Mouse (Mus musculus): ENCODE measurements around the gene Josd2. TPM values are rescaled to one million over a fixed set of nuclear protein-coding genes. Genes with fewer than 3 reads are reported as not detected.

The Josd2 gene
- polyA plus RNA-seq, 1 experiment: 124 TPM

- Histone ChIP-seq H3K4me3 (ENCODE audit: extremely low read depth, insufficient read depth, insufficient read length) (no peak overlapping the region), H3K27ac (ENCODE audit: insufficient read depth, low read length) (no peak overlapping the region), H3K36me3 (ENCODE audit: control insufficient read depth, insufficient read depth, low read length) (0 out of 2 replicates have a peak, but pooled peaks cover 2% of the 10 kb centered on the region), H3K27me3 (ENCODE audit: control insufficient read depth, insufficient read depth, low read length) (no peaks in the 10 kb centered on the region), H3K4me1 (ENCODE audit: control insufficient read depth, insufficient read depth, insufficient read length) (no peaks in the 10 kb centered on the region; the same call in 1 of the 2 replicates)
- WGBS: 86% methylated on average over 1 of the region's 1 CpGs
- no peak for TF ChIP-seq CTCF (IDR thresholded peaks at IDR 0.05; ENCODE audit: extremely low read depth, insufficient read depth, insufficient read length, insufficient replicate concordance)
- no peak for TF ChIP-seq POLR2A (IDR thresholded peaks at IDR 0.05; ENCODE audit: low read depth, low read length)
- no peak for DNase-seq (ENCODE audit: low read depth in 1 of 2, low spot score in 2 of 2)
Observed at GRCm38 (mm10) chr7:44498922-44499321, 31.1 kb downstream of the Josd2 start.

- H3K27ac ChIP-seq (ENCODE audit: insufficient read depth, low read length): no peak overlapping the region
- H3K4me1 ChIP-seq (ENCODE audit: control insufficient read depth, insufficient read depth, insufficient read length): no peaks in the 10 kb centered on the region; the same call in 1 of the 2 replicates
- TF ChIP-seq CTCF (IDR thresholded peaks at IDR 0.05; ENCODE audit: extremely low read depth, insufficient read depth, insufficient read length, insufficient replicate concordance) (no peak), POLR2A (IDR thresholded peaks at IDR 0.05; ENCODE audit: low read depth, low read length) (no peak)
- no peak overlapping the region for H3K4me3 ChIP-seq (ENCODE audit: extremely low read depth, insufficient read depth, insufficient read length)
- no peaks in the 10 kb centered on the region for H3K27me3 ChIP-seq (ENCODE audit: control insufficient read depth, insufficient read depth, low read length)
- DNase-seq (ENCODE audit: low read depth in 1 of 2, low spot score in 2 of 2): no peak
- 0 out of 2 replicates have a peak, but pooled peaks cover 2% of the 10 kb centered on the region for H3K36me3 ChIP-seq (ENCODE audit: control insufficient read depth, insufficient read depth, low read length)
- WGBS: 73% methylated on average over 20 of the region's 20 CpGs
Observed at GRCm38 (mm10) chr7:44500046-44500445, 32.3 kb downstream of the Josd2 start.

DNA sequence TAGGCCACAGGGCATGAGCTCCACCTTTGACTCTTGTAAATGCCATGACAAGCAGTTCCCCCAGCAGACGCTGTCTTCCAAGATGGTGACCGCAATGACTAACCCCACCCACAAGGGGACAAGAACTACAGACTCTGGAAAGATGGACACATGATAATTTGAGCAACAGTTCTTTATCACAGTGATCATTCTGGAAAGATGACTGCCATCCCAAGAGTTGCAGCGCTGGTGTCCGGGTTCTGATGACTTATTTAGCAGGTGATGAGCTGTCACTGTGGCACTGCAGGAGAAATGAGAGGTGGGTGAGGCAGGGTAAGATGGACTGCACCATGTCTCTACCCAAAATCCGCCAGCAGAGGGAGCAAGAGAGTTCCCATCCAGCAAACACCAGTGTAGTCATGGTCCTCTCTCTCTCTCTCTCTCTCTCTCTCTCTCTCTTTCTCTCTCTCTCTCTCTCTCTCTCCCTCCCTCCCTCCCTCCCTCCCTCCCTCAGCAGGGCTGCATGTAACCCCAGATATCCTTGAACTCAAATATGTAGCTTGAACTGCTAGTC lies 33.9 kb downstream of the Josd2 start:
- 24% methylated on average over 5 of the region's 5 CpGs for WGBS
- Histone ChIP-seq H3K4me3 (ENCODE audit: extremely low read depth, insufficient read depth, insufficient read length) (no peak overlapping the region), H3K4me1 (ENCODE audit: control insufficient read depth, insufficient read depth, insufficient read length) (no peaks in the 10 kb centered on the region), H3K27me3 (ENCODE audit: control insufficient read depth, insufficient read depth, low read length) (no peaks in the 10 kb centered on the region), H3K36me3 (ENCODE audit: control insufficient read depth, insufficient read depth, low read length) (peaks cover 2% of the 10 kb centered on the region; the same call in 1 of the 2 replicates), H3K27ac (ENCODE audit: insufficient read depth, low read length) (no peak overlapping the region)
- DNase-seq (ENCODE audit: low read depth in 1 of 2, low spot score in 2 of 2): peak; percentile 64 to 70
- TF ChIP-seq POLR2A (IDR thresholded peaks at IDR 0.05; ENCODE audit: low read depth, low read length): no peak
- TF ChIP-seq CTCF (IDR thresholded peaks at IDR 0.05; ENCODE audit: extremely low read depth, insufficient read depth, insufficient read length, insufficient replicate concordance): peak; percentile 68; the same call in 1 of the 2 replicates

- no peak for DNase-seq (ENCODE audit: low read depth in 1 of 2, low spot score in 2 of 2)
- TF ChIP-seq CTCF (IDR thresholded peaks at IDR 0.05; ENCODE audit: extremely low read depth, insufficient read depth, insufficient read length, insufficient replicate concordance): no peak
- TF ChIP-seq POLR2A (IDR thresholded peaks at IDR 0.05; ENCODE audit: low read depth, low read length): no peak
- no peaks in the 10 kb centered on the region for H3K27me3 ChIP-seq (ENCODE audit: control insufficient read depth, insufficient read depth, low read length)
- no peaks in the 10 kb centered on the region for H3K4me1 ChIP-seq (ENCODE audit: control insufficient read depth, insufficient read depth, insufficient read length)
- H3K36me3 ChIP-seq (ENCODE audit: control insufficient read depth, insufficient read depth, low read length): peaks cover 2% of the 10 kb centered on the region; the same call in 1 of the 2 replicates
- H3K27ac ChIP-seq (ENCODE audit: insufficient read depth, low read length): no peak overlapping the region
- no peak overlapping the region for H3K4me3 ChIP-seq (ENCODE audit: extremely low read depth, insufficient read depth, insufficient read length)
Observed at GRCm38 (mm10) chr7:44507491-44507890, 39.7 kb downstream of the Josd2 start.

DNA sequence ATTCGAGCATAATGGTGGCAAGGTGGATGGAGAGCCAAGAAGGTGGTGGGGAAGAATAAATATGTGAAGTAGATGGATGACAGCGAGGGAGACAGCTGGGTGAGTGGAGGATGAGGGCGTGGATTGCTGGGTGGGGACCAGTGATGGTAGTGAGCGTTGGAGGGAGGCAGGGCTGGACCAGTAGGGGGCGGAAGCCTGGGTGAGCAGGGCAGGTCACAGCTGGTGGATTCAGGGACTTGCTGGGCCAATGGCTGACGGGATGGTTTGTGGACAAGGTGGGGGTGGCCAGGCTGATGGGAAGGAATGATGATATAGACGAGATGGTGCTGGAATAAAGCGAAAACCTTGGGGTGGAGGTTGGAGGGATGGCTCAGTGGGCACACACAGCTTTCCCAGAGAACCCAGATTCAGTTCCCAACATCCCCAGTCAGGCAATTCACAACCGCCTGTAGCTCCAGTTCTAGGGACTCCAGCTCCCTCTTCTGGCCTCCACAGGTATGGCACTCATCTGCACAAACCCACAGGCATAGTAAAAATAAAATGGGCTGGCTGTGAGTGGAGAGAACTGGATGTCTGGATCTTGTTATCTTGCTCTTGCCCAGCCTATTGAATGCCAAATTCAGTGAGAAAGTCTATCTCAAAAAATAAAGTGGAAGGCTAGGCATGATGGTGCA lies 51.6 kb downstream of the Josd2 start:
- Histone ChIP-seq H3K27ac (ENCODE audit: insufficient read depth, low read length) (no peak overlapping the region), H3K27me3 (ENCODE audit: control insufficient read depth, insufficient read depth, low read length) (no peaks in the 10 kb centered on the region), H3K4me1 (ENCODE audit: control insufficient read depth, insufficient read depth, insufficient read length) (peaks cover 3% of the 10 kb centered on the region; the same call in 1 of the 2 replicates), H3K36me3 (ENCODE audit: control insufficient read depth, insufficient read depth, low read length) (no peaks in the 10 kb centered on the region), H3K4me3 (ENCODE audit: extremely low read depth, insufficient read depth, insufficient read length) (no peak overlapping the region)
- no peak for DNase-seq (ENCODE audit: low read depth in 1 of 2, low spot score in 2 of 2)
- no peak; the same call in 1 of the 2 replicates for TF ChIP-seq CTCF (IDR thresholded peaks at IDR 0.05; ENCODE audit: extremely low read depth, insufficient read depth, insufficient read length, insufficient replicate concordance)
- TF ChIP-seq POLR2A (IDR thresholded peaks at IDR 0.05; ENCODE audit: low read depth, low read length): no peak
- WGBS: 73% methylated on average over 9 of the region's 9 CpGs

GRCm38 (mm10) chr7:44520990-44521389 lies 53.2 kb downstream of the Josd2 start:
- Histone ChIP-seq H3K27ac (ENCODE audit: insufficient read depth, low read length) (no peak overlapping the region), H3K27me3 (ENCODE audit: control insufficient read depth, insufficient read depth, low read length) (no peaks in the 10 kb centered on the region), H3K36me3 (ENCODE audit: control insufficient read depth, insufficient read depth, low read length) (no peaks in the 10 kb centered on the region), H3K4me1 (ENCODE audit: control insufficient read depth, insufficient read depth, insufficient read length) (peaks cover 10% of the 10 kb centered on the region), H3K4me3 (ENCODE audit: extremely low read depth, insufficient read depth, insufficient read length) (no peak overlapping the region)
- DNase-seq (ENCODE audit: low read depth in 1 of 2, low spot score in 2 of 2): no peak
- TF ChIP-seq CTCF (IDR thresholded peaks at IDR 0.05; ENCODE audit: extremely low read depth, insufficient read depth, insufficient read length, insufficient replicate concordance) (no peak), POLR2A (IDR thresholded peaks at IDR 0.05; ENCODE audit: low read depth, low read length) (no peak)
- WGBS: 39% methylated on average over 3 of the region's 3 CpGs

Other genes with a start within 250 kb of the Josd2 start
- gene Klk1, start 242.6 kb upstream of the Josd2 start, polyA plus RNA-seq (2012; rRNA removed): 834 and 917 TPM in 2 replicates
- gene Gm36864, start 231.8 kb upstream of the Josd2 start, polyA plus RNA-seq (2012; rRNA removed): not detected in 2 replicates
- 1.4 TPM in 2 replicates for gene 1700028J19Rik, start 221.3 kb upstream of the Josd2 start, polyA plus RNA-seq (2012; rRNA removed)
- gene 2410002F23Rik, start 221.3 kb upstream of the Josd2 start, polyA plus RNA-seq (2012; rRNA removed): 98.9 and 139 TPM in 2 replicates
- gene Acp4, start 210.6 kb upstream of the Josd2 start, polyA plus RNA-seq (2012; rRNA removed): not detected in 2 replicates
- not detected in 2 replicates for gene Gm15517, start 206.5 kb upstream of the Josd2 start, polyA plus RNA-seq (2012; rRNA removed)
- gene Clec11a, start 161.1 kb upstream of the Josd2 start, polyA plus RNA-seq (2012; rRNA removed): 4.0 and 5.2 TPM in 2 replicates
- 4.5 and 4.8 TPM in 2 replicates for gene Shank1, start 157.7 kb upstream of the Josd2 start, polyA plus RNA-seq (2012; rRNA removed)
- 1.2 and 2.5 TPM in 2 replicates for gene Syt3, start 83.9 kb upstream of the Josd2 start, polyA plus RNA-seq (2012; rRNA removed)
- gene 1700008O03Rik, start 82.2 kb upstream of the Josd2 start, polyA plus RNA-seq (2012; rRNA removed): 0.40 and 0.68 TPM in 2 replicates
- gene Lrrc4b, start 39.0 kb upstream of the Josd2 start, polyA plus RNA-seq (2012; rRNA removed): 0.22 and 0.23 TPM in 2 replicates
- 0.40 TPM in 1 of 2 replicates, not detected in the other for gene Aspdh, start 2.6 kb upstream of the Josd2 start, polyA plus RNA-seq (2012; rRNA removed)
- gene Emc10, start 28.5 kb downstream of the Josd2 start, polyA plus RNA-seq (2012; rRNA removed): 188 and 231 TPM in 2 replicates
- gene Fam71e1, start 28.6 kb downstream of the Josd2 start, polyA plus RNA-seq (2012; rRNA removed): 5.1 and 7.3 TPM in 2 replicates
- 1.2 and 1.4 TPM in 2 replicates for gene Mybpc2, start 56.7 kb downstream of the Josd2 start, polyA plus RNA-seq (2012; rRNA removed)
- 285 and 365 TPM in 2 replicates for gene Spib, start 64.1 kb downstream of the Josd2 start, polyA plus RNA-seq (2012; rRNA removed)
- gene Pold1, start 80.9 kb downstream of the Josd2 start, polyA plus RNA-seq (2012; rRNA removed): 118 and 121 TPM in 2 replicates
- gene Nr1h2, start 86.0 kb downstream of the Josd2 start, polyA plus RNA-seq (2012; rRNA removed): 162 and 211 TPM in 2 replicates
- 256 and 335 TPM in 2 replicates for gene Napsa, start 104.4 kb downstream of the Josd2 start, polyA plus RNA-seq (2012; rRNA removed)
- 3.5 and 4.2 TPM in 2 replicates for gene Kcnc3, start 122.7 kb downstream of the Josd2 start, polyA plus RNA-seq (2012; rRNA removed)
- 0.09 and 0.63 TPM in 2 replicates for gene Myh14, start 202.9 kb downstream of the Josd2 start, polyA plus RNA-seq (2012; rRNA removed)
- gene Izumo2, start 240.8 kb downstream of the Josd2 start, polyA plus RNA-seq (2012; rRNA removed): not detected in 2 replicates

Measured in spleen, adult 2 months (tissue).